Mouse (Mus musculus) midbrain, embryonic 15.5 days (tissue): Measurements from ENCODE around the gene 1700001C02Rik. TPM values are rescaled to one million over a fixed set of nuclear protein-coding genes. Genes with fewer than 3 reads are reported as not detected.
A peak's percentile ranks its signal among the peaks of the same experiment; 100 is the strongest.

Experiments used
- ATAC-seq: fragments of 200-750 bp; cut with Nextera tagmentation; replicated peaks from 2 replicates; pipeline ENCODE4 v1.8.0; 2017; ENCODE audit warnings: moderate TSS enrichment
- H3K27ac ChIP-seq: fragments of 300-500 bp; sonication (generic); 2 replicates; pipeline ENCODE4 v1.5.1; 2015; ENCODE audit warnings: mild to moderate bottlenecking, inconsistent platforms
- H3K27me3 ChIP-seq: fragments of 300-500 bp; sonication (generic); replicated peaks from 2 replicates; pipeline ENCODE4 v1.6.1; 2015; ENCODE audit warnings: inconsistent platforms
- H3K36me3 ChIP-seq: fragments of 300-500 bp; sonication (generic); replicated peaks from 2 replicates; pipeline ENCODE4 v1.6.1; 2015; ENCODE audit warnings: inconsistent platforms
- H3K4me1 ChIP-seq: fragments of 300-500 bp; sonication (generic); 2 replicates; pipeline ENCODE4 v1.6.1; 2015; ENCODE audit warnings: inconsistent platforms
- H3K4me2 ChIP-seq: fragments of 300-500 bp; sonication (generic); 2 replicates; pipeline ENCODE4 v1.6.1; 2015; ENCODE audit warnings: inconsistent platforms, mild to moderate bottlenecking, moderate library complexity
- H3K4me3 ChIP-seq: fragments of 300-500 bp; sonication (generic); 2 replicates; pipeline ENCODE4 v1.5.1; 2015; ENCODE audit warnings: mild to moderate bottlenecking, inconsistent platforms
- H3K9ac ChIP-seq: fragments of 300-500 bp; sonication (generic); 2 replicates; pipeline ENCODE4 v1.6.1; 2015; ENCODE audit warnings: mild to moderate bottlenecking, inconsistent platforms
- H3K9me3 ChIP-seq: fragments of 300-500 bp; sonication (generic); 2 replicates; pipeline ENCODE4 v1.6.1; 2016; ENCODE audit warnings: inconsistent platforms
- WGBS: fragments of 180-500 bp; shearing (Covaris S2); methylation state at CpG from one replicate; pipeline ENCODE4 v1.1.7; 2015; ENCODE audit warnings: mixed read lengths; 5-methylcytosine and 5-hydroxymethylcytosine counted together
- polyA plus RNA-seq: library from polyadenylated mRNA; unstranded; fragments of >200 nt; fragmentation: Nextera tagmentation; extraction: Ambion mirVana; gene quantifications from 2 replicates; pipeline ENCODE4 v1.2.1, GENCODE M21; 2015

1700001C02Rik gene
- polyA plus RNA-seq, 1 experiment from 2014 or later: 0.96 TPM

DNA sequence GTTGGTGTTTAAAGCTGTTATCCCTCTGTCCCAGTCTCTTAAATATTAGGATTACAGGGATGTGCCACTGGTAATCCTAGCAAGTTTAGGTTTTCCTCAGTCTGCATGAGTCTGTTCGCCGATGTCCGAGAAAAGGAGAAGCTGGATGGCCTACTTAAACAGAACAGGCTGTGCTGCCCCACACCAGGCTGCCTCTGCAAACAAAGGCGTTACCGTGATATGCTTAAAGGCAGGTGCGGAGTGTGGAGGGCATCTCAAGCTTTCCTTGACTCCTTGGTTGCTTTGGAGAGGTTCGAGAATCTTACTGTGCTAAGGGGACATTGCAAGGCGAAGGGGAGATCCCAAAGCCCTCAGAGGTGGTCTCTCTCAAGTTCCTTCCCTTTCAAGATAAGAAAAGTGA lies 31.0 kb downstream of the 1700001C02Rik start:
- no peak for ATAC-seq
- no peaks in the 10 kb centered on the region for H3K4me1 ChIP-seq
- H3K9me3 ChIP-seq: no peaks in the 10 kb centered on the region
- 86% methylated on average over 8 of the region's 8 CpGs for WGBS
- no peak overlapping the region for H3K9ac ChIP-seq
- H3K4me3 ChIP-seq: no peak overlapping the region
- no peaks in the 10 kb centered on the region for H3K36me3 ChIP-seq
- no peak overlapping the region for H3K27ac ChIP-seq
- no peaks in the 10 kb centered on the region for H3K27me3 ChIP-seq
- H3K4me2 ChIP-seq: no peak overlapping the region

DNA sequence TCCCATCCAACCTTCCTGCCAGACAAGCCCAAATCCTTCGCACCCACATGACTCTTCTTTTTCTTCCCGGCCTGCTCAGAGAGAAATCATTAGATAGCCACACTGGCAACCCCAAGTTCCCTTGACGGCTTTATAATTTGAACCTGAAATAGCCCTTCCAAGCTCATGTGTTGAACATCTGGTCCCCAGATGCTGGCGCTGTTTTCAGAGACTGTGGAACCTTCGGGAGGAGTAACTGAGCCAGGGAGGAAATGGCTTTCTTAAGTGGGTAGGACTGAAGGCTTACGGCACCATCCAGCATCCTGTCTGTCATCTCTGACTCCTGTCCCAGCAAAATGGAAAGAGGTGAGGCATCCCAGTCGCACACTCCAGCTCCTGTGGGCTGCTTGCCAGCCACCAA lies 31.5 kb downstream of the 1700001C02Rik start:
- H3K4me2 ChIP-seq: no peak overlapping the region
- H3K36me3 ChIP-seq: no peaks in the 10 kb centered on the region
- H3K9ac ChIP-seq: no peak overlapping the region
- no peak overlapping the region for H3K27ac ChIP-seq
- 81% methylated on average over 7 of the region's 7 CpGs for WGBS
- no peaks in the 10 kb centered on the region for H3K4me1 ChIP-seq
- ATAC-seq: no peak
- no peaks in the 10 kb centered on the region for H3K9me3 ChIP-seq
- H3K27me3 ChIP-seq: no peaks in the 10 kb centered on the region
- no peak overlapping the region for H3K4me3 ChIP-seq

DNA sequence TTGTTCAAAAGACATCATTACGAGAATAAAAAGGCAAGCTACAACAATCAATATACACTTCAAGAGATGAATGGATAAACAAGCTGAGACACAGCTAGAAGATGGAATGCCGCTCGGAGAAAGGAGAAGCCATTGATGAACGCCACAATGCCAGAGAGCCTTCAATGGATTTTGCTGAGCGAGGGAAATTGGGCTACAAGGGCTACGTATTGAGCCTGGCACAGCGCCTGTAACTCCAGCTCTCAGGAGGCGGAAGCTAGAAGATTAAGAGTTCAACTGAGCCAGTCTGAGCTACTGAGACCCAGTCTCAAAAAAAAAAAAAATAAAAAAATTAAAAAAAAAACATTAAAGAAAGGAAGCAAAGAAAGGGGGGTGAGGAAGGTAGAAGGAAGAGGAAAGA lies 47.3 kb downstream of the 1700001C02Rik start:
- no peak for ATAC-seq
- no peaks in the 10 kb centered on the region for H3K27me3 ChIP-seq
- no peak overlapping the region for H3K27ac ChIP-seq
- no peaks in the 10 kb centered on the region for H3K36me3 ChIP-seq
- 0 out of 2 replicates have a peak, but pooled peaks cover 3% of the 10 kb centered on the region for H3K4me1 ChIP-seq
- H3K4me2 ChIP-seq: no peak overlapping the region
- no peak overlapping the region for H3K4me3 ChIP-seq
- no peak overlapping the region for H3K9ac ChIP-seq
- H3K9me3 ChIP-seq: no peaks in the 10 kb centered on the region
- 64% methylated on average over 8 of the region's 8 CpGs for WGBS

DNA sequence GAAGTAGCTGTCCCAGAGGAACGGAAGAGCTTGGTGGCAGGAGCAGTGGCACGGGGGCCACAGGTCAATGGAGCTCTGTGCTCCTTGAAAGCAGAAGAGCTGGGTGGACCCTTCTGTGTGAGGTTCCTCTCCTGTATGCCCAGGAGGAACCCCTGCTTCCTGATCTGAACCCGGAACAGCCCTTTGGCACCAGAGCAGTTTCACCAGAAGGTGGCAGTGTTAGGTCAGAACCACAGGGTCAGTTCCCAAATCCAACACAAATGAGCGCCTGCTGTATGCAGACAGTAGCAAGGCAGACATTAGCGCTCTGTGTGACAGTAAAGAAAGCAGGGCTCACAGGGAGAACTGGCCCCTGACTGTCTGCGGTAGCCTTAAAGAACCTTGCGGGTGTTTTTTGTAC lies 50.5 kb downstream of the 1700001C02Rik start:
- no peak for ATAC-seq
- WGBS: 55% methylated on average over 7 of the region's 7 CpGs

DNA sequence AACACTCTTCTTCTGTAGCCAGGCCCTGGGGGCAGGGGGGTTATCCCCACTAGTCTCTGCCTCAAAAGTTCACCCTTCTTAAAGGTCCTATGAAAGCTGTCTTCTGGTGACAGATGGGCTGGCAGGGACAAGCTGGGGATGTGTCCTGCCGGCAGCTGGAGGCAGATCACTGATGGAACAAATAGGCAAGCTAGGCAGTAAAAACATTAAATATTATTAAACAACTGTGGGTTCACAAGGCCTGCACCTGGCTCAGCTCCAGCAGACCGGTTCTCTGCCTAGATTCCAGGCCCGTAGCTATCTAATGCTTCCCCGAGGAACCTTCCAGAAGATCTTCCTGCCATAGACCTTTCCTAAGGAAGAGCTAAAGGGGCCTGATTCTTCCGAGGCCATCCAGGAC lies 52.3 kb downstream of the 1700001C02Rik start:
- no peak overlapping the region for H3K4me2 ChIP-seq
- H3K36me3 ChIP-seq: no peaks in the 10 kb centered on the region
- 84% methylated on average over 5 of the region's 5 CpGs for WGBS
- 0 out of 2 replicates have a peak, but pooled peaks cover 3% of the 10 kb centered on the region for H3K4me1 ChIP-seq
- H3K9ac ChIP-seq: no peak overlapping the region
- H3K27ac ChIP-seq: no peak overlapping the region
- H3K27me3 ChIP-seq: no peaks in the 10 kb centered on the region
- no peak for ATAC-seq
- no peaks in the 10 kb centered on the region for H3K9me3 ChIP-seq
- H3K4me3 ChIP-seq: no peak overlapping the region

More for the DNA sequence above, 50.5 kb downstream of the 1700001C02Rik start:
- H3K4me3 ChIP-seq: no peak overlapping the region
- no peaks in the 10 kb centered on the region for H3K9me3 ChIP-seq
- no peak overlapping the region for H3K4me2 ChIP-seq
- H3K27ac ChIP-seq: no peak overlapping the region
- H3K9ac ChIP-seq: no peak overlapping the region
- H3K36me3 ChIP-seq: no peaks in the 10 kb centered on the region
- H3K27me3 ChIP-seq: no peaks in the 10 kb centered on the region
- H3K4me1 ChIP-seq: 0 out of 2 replicates have a peak, but pooled peaks cover 3% of the 10 kb centered on the region

DNA sequence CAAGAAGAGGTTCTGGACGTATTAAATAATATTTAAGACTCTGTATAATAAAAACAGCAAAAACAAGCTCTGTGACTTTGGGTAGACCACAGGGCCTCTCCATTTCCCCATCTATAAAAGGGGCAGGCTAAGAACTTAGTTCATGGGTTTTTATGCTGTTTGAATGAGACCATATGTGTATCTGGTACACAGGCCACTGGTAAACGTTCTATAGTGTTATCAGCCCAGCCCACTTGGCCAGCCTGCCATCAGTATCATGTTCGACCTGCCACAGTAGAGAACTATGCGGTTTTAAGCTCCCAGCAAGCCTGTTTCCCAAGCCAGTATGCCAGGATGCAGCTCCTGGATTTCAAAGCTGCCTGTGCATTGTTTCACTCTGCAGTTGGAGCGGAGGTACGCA lies 52.7 kb downstream of the 1700001C02Rik start:
- no peak overlapping the region for H3K4me2 ChIP-seq
- no peaks in the 10 kb centered on the region for H3K9me3 ChIP-seq
- H3K27ac ChIP-seq: no peak overlapping the region
- no peaks in the 10 kb centered on the region for H3K36me3 ChIP-seq
- 80% methylated on average over 6 of the region's 6 CpGs for WGBS
- no peak overlapping the region for H3K4me3 ChIP-seq
- H3K27me3 ChIP-seq: no peaks in the 10 kb centered on the region
- H3K9ac ChIP-seq: no peak overlapping the region
- 0 out of 2 replicates have a peak, but pooled peaks cover 3% of the 10 kb centered on the region for H3K4me1 ChIP-seq
- ATAC-seq: no peak

DNA sequence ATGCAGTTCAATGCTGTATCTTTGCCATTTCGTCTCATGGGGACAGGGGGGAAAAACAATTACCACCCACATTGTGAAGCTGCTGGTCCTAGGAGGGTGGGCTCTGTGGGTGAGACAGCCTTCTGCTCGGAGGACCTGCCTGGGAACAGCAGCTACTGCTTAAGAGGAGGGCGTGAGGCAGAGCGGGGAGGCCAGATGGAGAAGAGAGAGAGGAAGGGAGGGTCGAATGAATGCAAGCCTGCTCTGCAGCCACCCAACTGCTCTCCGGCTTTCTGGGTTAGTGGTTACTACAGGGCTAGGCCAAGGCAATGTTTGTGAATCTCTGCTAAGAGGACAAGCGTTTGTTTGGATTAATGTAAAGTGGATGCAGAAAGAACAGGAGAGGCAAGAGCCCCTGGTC lies 53.6 kb downstream of the 1700001C02Rik start:
- H3K9me3 ChIP-seq: no peaks in the 10 kb centered on the region
- 44% methylated on average over 7 of the region's 7 CpGs for WGBS
- H3K4me3 ChIP-seq: no peak overlapping the region
- no peak overlapping the region for H3K9ac ChIP-seq
- H3K36me3 ChIP-seq: no peaks in the 10 kb centered on the region
- H3K4me1 ChIP-seq: no peaks in the 10 kb centered on the region
- no peak overlapping the region for H3K27ac ChIP-seq
- no peak for ATAC-seq
- H3K27me3 ChIP-seq: no peaks in the 10 kb centered on the region
- no peak overlapping the region for H3K4me2 ChIP-seq

DNA sequence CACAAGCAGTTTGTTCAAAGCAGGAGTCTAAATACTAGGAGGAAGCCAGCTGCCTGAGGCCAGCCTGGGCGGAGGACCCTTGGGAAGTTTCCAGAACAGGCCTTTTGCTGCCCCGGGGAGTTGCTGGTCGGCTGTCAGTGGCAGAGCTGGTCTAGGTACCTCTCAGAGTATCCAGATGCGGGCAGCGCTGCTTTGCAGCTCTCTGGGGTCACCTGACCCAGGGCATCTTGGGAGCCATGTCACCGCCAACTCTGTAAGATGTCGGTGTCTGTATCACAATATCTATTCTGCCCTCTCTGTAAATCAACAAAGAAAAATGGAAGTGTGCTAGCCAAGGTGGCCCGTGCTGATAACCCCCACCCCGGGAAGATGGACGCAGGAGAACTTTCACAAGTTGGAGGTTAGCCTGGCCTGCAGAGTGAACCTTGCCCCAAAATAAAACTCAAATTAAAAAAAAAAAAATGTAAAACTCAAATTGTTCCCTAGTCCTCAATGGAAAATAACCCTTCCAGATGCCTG lies 54.4 kb downstream of the 1700001C02Rik start:
- Histone ChIP-seq H3K4me2 (no peak overlapping the region), H3K36me3 (no peaks in the 10 kb centered on the region), H3K4me3 (no peak overlapping the region), H3K27me3 (no peaks in the 10 kb centered on the region), H3K27ac (no peak overlapping the region), H3K9ac (no peak overlapping the region), H3K4me1 (no peaks in the 10 kb centered on the region), H3K9me3 (no peaks in the 10 kb centered on the region)
- 80% methylated on average over 10 of the region's 10 CpGs for WGBS
- ATAC-seq: no peak

DNA sequence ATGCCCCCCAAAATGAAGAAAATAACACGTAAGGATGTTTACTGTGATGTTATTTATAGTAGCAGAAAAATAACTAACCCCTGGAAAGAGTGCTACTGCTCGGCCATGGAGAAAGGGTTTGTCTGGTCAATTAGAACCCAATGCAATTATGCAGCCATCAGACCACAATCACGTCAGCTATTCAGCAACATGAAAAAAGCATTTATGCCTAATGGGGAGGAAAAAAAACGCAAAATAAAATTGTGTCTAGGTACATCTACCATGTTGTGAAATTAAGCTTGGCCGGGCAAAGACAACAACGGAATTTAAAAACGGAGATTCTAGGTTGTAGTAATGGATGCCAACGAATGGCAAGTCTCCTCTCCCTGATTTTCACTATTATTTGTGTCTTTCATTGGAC lies 56.6 kb downstream of the 1700001C02Rik start:
- Histone ChIP-seq H3K4me1 (no peaks in the 10 kb centered on the region), H3K27ac (no peak overlapping the region), H3K4me2 (no peak overlapping the region), H3K9me3 (no peaks in the 10 kb centered on the region), H3K27me3 (no peaks in the 10 kb centered on the region), H3K9ac (no peak overlapping the region), H3K4me3 (no peak overlapping the region), H3K36me3 (no peaks in the 10 kb centered on the region)
- 79% methylated on average over 8 of the region's 8 CpGs for WGBS
- no peak for ATAC-seq

DNA sequence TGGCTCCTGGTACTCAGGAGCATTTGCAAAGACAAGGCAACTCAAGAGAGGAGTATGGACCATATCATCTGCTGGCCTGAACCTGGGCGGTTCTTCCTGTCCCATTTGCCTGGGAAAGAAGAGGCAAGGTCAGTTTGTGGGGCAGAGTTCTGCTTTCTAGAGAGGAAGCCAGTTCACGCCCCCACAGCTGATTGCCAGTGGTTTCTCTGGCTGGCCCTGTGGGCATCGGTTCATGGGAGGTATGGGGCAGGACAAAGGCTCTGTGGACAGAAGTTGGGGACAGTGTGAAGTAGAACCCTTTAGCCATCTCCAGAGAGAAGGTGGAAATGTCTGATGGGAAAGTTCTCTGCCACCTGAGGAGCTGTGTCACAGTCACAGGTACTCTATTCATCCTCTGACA lies 57.3 kb downstream of the 1700001C02Rik start:
- Histone ChIP-seq H3K36me3 (no peaks in the 10 kb centered on the region), H3K27ac (no peak overlapping the region), H3K27me3 (no peaks in the 10 kb centered on the region), H3K4me2 (no peak overlapping the region), H3K9me3 (no peaks in the 10 kb centered on the region), H3K9ac (no peak overlapping the region), H3K4me3 (no peak overlapping the region), H3K4me1 (no peaks in the 10 kb centered on the region)
- WGBS: 93% methylated on average over 3 of the region's 3 CpGs
- no peak for ATAC-seq

DNA sequence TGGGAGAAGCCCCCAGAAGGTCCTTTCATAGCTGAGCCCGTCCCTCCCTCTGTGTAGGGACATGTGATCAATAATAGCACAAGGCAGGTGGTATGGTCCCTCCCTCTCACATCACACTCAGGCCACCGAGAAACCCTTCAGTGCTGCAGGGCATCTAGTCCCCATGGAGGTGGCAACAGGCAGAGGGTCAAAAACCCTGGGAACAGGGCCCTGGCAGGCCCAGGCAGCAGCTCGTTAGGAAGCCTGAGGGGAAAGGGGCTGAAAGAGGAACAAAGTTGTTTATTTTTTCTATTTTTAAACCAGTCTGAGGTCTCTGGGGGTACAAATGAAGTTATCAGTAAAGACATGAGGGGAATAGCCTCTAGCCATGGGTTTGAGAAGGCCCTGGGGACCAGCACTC lies 58.4 kb downstream of the 1700001C02Rik start:
- WGBS: 51% methylated on average over 3 of the region's 3 CpGs
- ATAC-seq: no peak
- no peak overlapping the region for H3K27ac ChIP-seq
- H3K4me3 ChIP-seq: no peak overlapping the region
- no peaks in the 10 kb centered on the region for H3K4me1 ChIP-seq
- H3K27me3 ChIP-seq: no peaks in the 10 kb centered on the region
- H3K9me3 ChIP-seq: no peaks in the 10 kb centered on the region
- no peaks in the 10 kb centered on the region for H3K36me3 ChIP-seq
- no peak overlapping the region for H3K9ac ChIP-seq
- H3K4me2 ChIP-seq: no peak overlapping the region

DNA sequence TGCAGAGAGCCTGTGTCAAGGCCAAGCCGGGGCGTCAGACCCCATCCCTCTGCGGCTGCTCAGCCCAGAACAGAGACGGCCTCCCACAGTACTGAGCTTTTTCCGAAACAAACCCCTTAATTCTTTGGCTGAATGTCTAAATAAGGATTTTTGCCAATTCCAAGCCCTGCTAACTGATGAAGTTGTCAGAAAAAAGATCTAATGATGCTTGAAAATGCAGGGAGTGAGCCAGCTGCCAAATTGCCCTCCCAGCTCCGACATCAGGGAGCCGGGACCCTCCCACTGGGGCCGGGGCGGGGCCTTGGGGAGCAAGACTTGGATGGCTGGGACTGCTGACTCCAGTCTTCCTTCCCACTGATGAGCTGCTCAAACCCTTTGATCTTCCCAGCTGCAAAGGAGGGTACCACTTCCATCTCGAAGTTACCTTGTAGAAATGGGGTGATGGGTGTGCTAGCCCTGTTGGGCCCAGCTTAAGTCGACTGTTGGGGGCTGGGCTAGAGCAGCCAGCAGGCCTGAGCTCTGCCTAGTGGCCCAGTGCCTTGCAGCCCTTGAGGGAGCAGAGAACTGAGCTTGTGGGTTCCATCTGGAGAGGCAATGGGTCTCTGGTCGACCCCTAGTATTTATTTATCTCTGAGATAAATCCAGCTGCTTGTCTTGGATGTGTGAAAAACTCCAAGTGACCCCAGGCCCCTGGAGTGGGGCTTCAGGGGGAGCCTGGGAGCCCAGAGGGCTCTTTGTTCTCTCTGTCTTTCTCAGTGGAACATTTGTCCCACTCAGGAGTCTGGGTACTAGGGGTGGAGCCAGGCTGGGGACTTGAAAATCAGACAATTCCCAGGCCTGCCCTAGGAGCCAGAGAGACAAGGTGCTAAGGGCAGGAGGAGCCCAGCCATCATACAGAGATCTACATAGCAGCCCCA lies 60.3 kb downstream of the 1700001C02Rik start:
- H3K4me3 ChIP-seq: no peak overlapping the region
- H3K27ac ChIP-seq: no peak overlapping the region
- H3K27me3 ChIP-seq: no peaks in the 10 kb centered on the region
- H3K9ac ChIP-seq: no peak overlapping the region
- no peak overlapping the region for H3K4me2 ChIP-seq
- H3K36me3 ChIP-seq: no peaks in the 10 kb centered on the region
- H3K9me3 ChIP-seq: no peaks in the 10 kb centered on the region
- peak; percentile 27; the same call in 1 of the 2 replicates for ATAC-seq
- 21% methylated on average over 12 of the region's 12 CpGs for WGBS
- H3K4me1 ChIP-seq: no peaks in the 10 kb centered on the region

DNA sequence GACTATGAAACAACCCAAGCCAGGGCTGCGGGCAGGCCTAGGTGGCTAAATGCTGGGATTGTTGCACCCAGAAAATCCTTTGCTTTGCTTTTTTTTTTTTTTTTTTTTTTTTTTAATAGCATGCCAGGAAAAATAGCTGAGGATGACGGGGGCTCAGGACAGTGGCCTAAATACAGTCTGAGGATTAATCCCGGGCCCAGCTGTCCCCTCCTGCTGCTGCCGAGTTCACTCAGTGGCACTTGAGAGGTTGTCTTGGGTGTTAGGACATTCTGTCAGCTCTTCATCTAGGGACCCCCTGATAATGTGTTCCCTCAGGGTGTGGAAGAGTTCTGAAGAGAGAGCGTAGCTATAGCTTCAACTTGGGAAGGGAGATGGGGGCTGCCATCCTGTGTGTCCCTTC lies 61.3 kb downstream of the 1700001C02Rik start:
- no peaks in the 10 kb centered on the region for H3K4me1 ChIP-seq
- ATAC-seq: no peak
- WGBS: 72% methylated on average over 5 of the region's 5 CpGs
- H3K27ac ChIP-seq: no peak overlapping the region
- H3K9me3 ChIP-seq: no peaks in the 10 kb centered on the region
- H3K4me2 ChIP-seq: no peak overlapping the region
- no peaks in the 10 kb centered on the region for H3K27me3 ChIP-seq
- no peaks in the 10 kb centered on the region for H3K36me3 ChIP-seq
- no peak overlapping the region for H3K9ac ChIP-seq
- H3K4me3 ChIP-seq: no peak overlapping the region
